Comparison of ENCODE assay signal across 7 mouse cellular contexts in genomic region chr9:118040218-118041021, GRCm38 (mm10). TPM values are rescaled to one million over a fixed set of nuclear protein-coding genes. Genes with fewer than 3 reads are reported as not detected.
DNase-seq lines count a peak whose midpoint lies in the region; ATAC-seq and TF ChIP-seq lines count a peak whose summit lies in the region.

Gene Azi2 (plus strand): TSS chr9:118040499.

- H3K4me3 ChIP-seq in embryonic facial prominence, embryonic 10.5 days: peak within 1 kb of the TSS; percentile 84
- peak within 1 kb of the TSS; percentile 89 for H3K4me3 ChIP-seq in intestine, postnatal 0 days (ENCODE audit: low read depth, low read length)
- H3K4me3 ChIP-seq in midbrain, embryonic 12.5 days: peak within 1 kb of the TSS; percentile 82
- H3K4me3 ChIP-seq in small intestine, adult 2 months (ENCODE audit: low read depth, low read length): peak within 1 kb of the TSS; percentile 84

- WGBS in embryonic facial prominence, embryonic 10.5 days: under 1% methylated on average over 87 of the region's 87 CpGs
- under 1% methylated on average over 84 of the region's 87 CpGs for WGBS in intestine, postnatal 0 days
- WGBS in midbrain, embryonic 12.5 days: under 1% methylated on average over 77 of the region's 87 CpGs
- WGBS in small intestine, adult 2 months: under 1% methylated on average over 86 of the region's 87 CpGs

- no peaks in the 10 kb centered on the region for H3K27me3 ChIP-seq in embryonic facial prominence, embryonic 10.5 days (replicated peaks; ENCODE audit: low read depth, poor library complexity, severe bottlenecking)
- no peaks in the 10 kb centered on the region for H3K27me3 ChIP-seq in intestine, postnatal 0 days (replicated peaks; ENCODE audit: control insufficient read depth, insufficient read depth, low read length)
- no peaks in the 10 kb centered on the region for H3K27me3 ChIP-seq in midbrain, embryonic 12.5 days
- no peaks in the 10 kb centered on the region for H3K27me3 ChIP-seq in small intestine, adult 2 months (ENCODE audit: control insufficient read depth, insufficient read depth, low read length)

- H3K4me2 ChIP-seq in intestine, postnatal 0 days (replicated peaks; ENCODE audit: low read depth): peak within 1 kb of the TSS; percentile 74
- H3K4me2 ChIP-seq in midbrain, embryonic 12.5 days (replicated peaks): peak within 1 kb of the TSS; percentile 71

- peak within 1 kb of the TSS; percentile 94 for H3K9ac ChIP-seq in intestine, postnatal 0 days (ENCODE audit: low read depth, low read length)
- peak within 1 kb of the TSS; percentile 83 for H3K9ac ChIP-seq in midbrain, embryonic 12.5 days (replicated peaks)

- peak; percentile 99 for DNase-seq in adrenal gland, postnatal 10 days
- peak; percentile 98 for DNase-seq in embryonic facial prominence, embryonic 10.5 days (ENCODE audit: low spot score)
- peak; percentile 71 for DNase-seq in gonadal fat pad, adult 2 months (ENCODE audit: low read depth)
- DNase-seq in left cerebral cortex, postnatal 4 days: peak; percentile 99

- H3K27ac ChIP-seq in embryonic facial prominence, embryonic 10.5 days (replicated peaks): peak within 1 kb of the TSS; percentile 96
- H3K27ac ChIP-seq in intestine, postnatal 0 days (ENCODE audit: low read depth, low read length): peak within 1 kb of the TSS; percentile 98
- H3K27ac ChIP-seq in midbrain, embryonic 12.5 days (replicated peaks): peak within 1 kb of the TSS; percentile 94
- peak within 1 kb of the TSS; percentile 98 for H3K27ac ChIP-seq in small intestine, adult 2 months (ENCODE audit: insufficient read depth, low read depth, low read length)

- H3K4me1 ChIP-seq in embryonic facial prominence, embryonic 10.5 days: peaks cover 14% of the 10 kb centered on the region
- no peaks in the 10 kb centered on the region for H3K4me1 ChIP-seq in intestine, postnatal 0 days (replicated peaks; ENCODE audit: control insufficient read depth, insufficient read depth, low read length)
- peaks cover 15% of the 10 kb centered on the region for H3K4me1 ChIP-seq in midbrain, embryonic 12.5 days
- H3K4me1 ChIP-seq in small intestine, adult 2 months (ENCODE audit: control insufficient read depth, insufficient read depth, insufficient read length, low read length): peaks cover 4% of the 10 kb centered on the region

- peak; percentile 98 for ATAC-seq in intestine, postnatal 0 days
- ATAC-seq in midbrain, embryonic 12.5 days (ENCODE audit: low FRiP score, low read depth): peak; percentile 98

- H3K36me3 ChIP-seq in embryonic facial prominence, embryonic 10.5 days (replicated peaks): 0 out of 2 replicates have a peak, but pooled peaks cover 4% of the 10 kb centered on the region
- no peaks in the 10 kb centered on the region for H3K36me3 ChIP-seq in intestine, postnatal 0 days (ENCODE audit: control insufficient read depth, insufficient read depth)
- H3K36me3 ChIP-seq in midbrain, embryonic 12.5 days: no peaks in the 10 kb centered on the region
- H3K36me3 ChIP-seq in small intestine, adult 2 months (ENCODE audit: control insufficient read depth, insufficient read depth, low read length): peaks cover 3% of the 10 kb centered on the region; the same call in 1 of the 2 replicates

- intact Hi-C loops in left cerebral cortex, postnatal 4 days (cut with DNase I): no loop called here

- peak; percentile 99 for TF ChIP-seq CTCF in intestine, postnatal 0 days (IDR thresholded peaks at IDR 0.05; ENCODE audit: low read depth)
- TF ChIP-seq CTCF in small intestine, adult 2 months (IDR thresholded peaks at IDR 0.05; ENCODE audit: extremely low read depth, insufficient read length, insufficient replicate concordance, low read depth, low read length): peak; percentile 90

- peak; percentile 93 for TF ChIP-seq POLR2A in small intestine, adult 2 months (IDR thresholded peaks at IDR 0.05; ENCODE audit: low read depth, low read length)

- no peaks in the 10 kb centered on the region for H3K9me3 ChIP-seq in embryonic facial prominence, embryonic 10.5 days
- no peaks in the 10 kb centered on the region for H3K9me3 ChIP-seq in intestine, postnatal 0 days (ENCODE audit: control insufficient read depth)
- no peaks in the 10 kb centered on the region for H3K9me3 ChIP-seq in midbrain, embryonic 12.5 days

RNA-seq across cellular contexts. Expression of gene Azi2, which starts in this region (rescaled TPM):
- total RNA-seq in adrenal gland, postnatal 10 days (2021): 10 to 100 TPM; 69.0 to 69.9 TPM
- polyA plus RNA-seq in embryonic facial prominence, embryonic 10.5 days (2016; fragmentation: Nextera tagmentation; extraction: Ambion mirVana): 56.9 and 58.2 TPM in 2 replicates
- polyA plus RNA-seq in gonadal fat pad, adult 2 months (2012; rRNA removed): 19.7 and 20.8 TPM in 2 replicates
- polyA plus RNA-seq in intestine, postnatal 0 days (2015; fragmentation: Nextera tagmentation; extraction: Ambion mirVana): 72.0 and 74.5 TPM in 2 replicates
- 10 to 100 TPM; 64.2 to 69.6 TPM for total RNA-seq in left cerebral cortex, postnatal 4 days (2021)
- 78.7 and 80.6 TPM in 2 replicates for polyA plus RNA-seq in midbrain, embryonic 12.5 days (2016; fragmentation: Nextera tagmentation; extraction: Ambion mirVana)
- 13.1 and 32.7 TPM in 2 replicates for polyA plus RNA-seq in small intestine, adult 2 months (2012; rRNA removed)

Comparison
In these comparisons a context has a peak if more than half of its experiments do, and no peak if none do; other contexts are left out.
1. Peak in every context shown above with its lines: DNase-seq, ATAC-seq, H3K4me3 ChIP-seq and H3K27ac ChIP-seq.